Mouse (Mus musculus): ENCODE data around the gene Gpi1. TPM values are rescaled to one million over a fixed set of nuclear protein-coding genes. Genes with fewer than 3 reads are reported as not detected.

The Gpi1 gene
- total and polyA plus RNA-seq, 3 experiments = 278 to 693 (median 332) TPM

DNA sequence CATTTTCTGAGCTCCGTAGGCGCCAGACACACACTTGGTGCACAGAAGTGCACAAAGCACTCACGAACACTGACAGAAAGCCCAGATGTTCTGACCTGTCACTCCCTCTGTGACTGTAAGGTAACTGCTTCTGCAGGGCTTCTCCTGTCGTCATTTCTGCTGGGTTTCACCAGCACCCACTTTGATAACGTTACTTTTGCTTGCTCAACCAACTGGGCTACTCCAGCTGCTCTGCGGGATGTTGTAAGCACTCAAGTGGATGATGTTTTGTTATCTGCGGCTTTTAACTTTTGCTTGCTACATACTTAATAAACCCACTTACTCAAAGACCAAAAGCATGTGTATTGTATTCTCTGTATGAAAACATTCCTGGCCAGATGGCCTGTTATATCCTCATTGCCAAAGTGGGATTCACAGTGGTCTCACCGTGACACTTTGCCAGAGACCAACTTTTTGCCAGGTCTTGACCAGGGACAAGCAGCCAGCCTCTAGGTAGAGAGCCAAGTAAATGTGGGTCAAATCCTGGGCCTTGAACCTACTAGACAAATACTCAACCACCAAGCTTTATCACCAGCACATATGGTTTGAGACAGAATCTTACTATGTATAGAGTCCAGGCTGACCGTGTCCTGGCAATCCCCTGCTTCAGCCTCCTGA lies 8.4 kb downstream of the Gpi1 start:
- TF ChIP-seq POLR2A (IDR thresholded peaks at IDR 0.05; ENCODE audit: low read depth, low read length) = no peak
- no peak for TF ChIP-seq MXI1 (IDR thresholded peaks at IDR 0.05; ENCODE audit: low read depth, low read length)
- no peak for TF ChIP-seq ELF1 (IDR thresholded peaks at IDR 0.05; ENCODE audit: low read depth, low read length)
- TF ChIP-seq UBTF (IDR thresholded peaks at IDR 0.05; ENCODE audit: low read depth, low read length) = no peak
- no peak for TF ChIP-seq CHD1 (IDR thresholded peaks at IDR 0.05; ENCODE audit: low read depth, low read length)
- TF ChIP-seq NELFE (IDR thresholded peaks at IDR 0.05; ENCODE audit: low read depth, low read length) = no peak
- no peak for TF ChIP-seq POLR2AphosphoS2 (IDR thresholded peaks at IDR 0.05; ENCODE audit: low read depth, low read length)
- no peak for TF ChIP-seq RAD21 (IDR thresholded peaks at IDR 0.05; ENCODE audit: low read depth, low read length)
- no peak for TF ChIP-seq TCF12 (IDR thresholded peaks at IDR 0.05; ENCODE audit: low read depth, low read length)
- peaks cover 9% of the 10 kb centered on the region; the same call in 1 of the 2 replicates for H3K79me2 ChIP-seq (replicated peaks; ENCODE audit: control insufficient read depth, extremely low read depth, insufficient read depth, poor library complexity, severe bottlenecking)
- in situ Hi-C loops (cut with MboI; ENCODE audit: low pct_ligation_motif_present, low pct_unique_long_range_greater_than_20kb, low sequenced_read_pairs) = no loop called here
- dilution Hi-C loops (cut with MboI; ENCODE audit: extremely low pct_ligation_motif_present, extremely low pct_unique_long_range_greater_than_20kb, low sequenced_read_pairs) = no loop called here
- no peak overlapping the region for H3K4me2 ChIP-seq (ENCODE audit: insufficient read depth, low read depth, poor library complexity, severe bottlenecking)
- no peak overlapping the region for H3K4me3 ChIP-seq (replicated peaks in 1 of 3; ENCODE audit: low read depth in 2 of 3, low read length in 2 of 3, poor library complexity in 1 of 3)
- H3K9ac ChIP-seq (ENCODE audit: insufficient read depth, low read depth) = no peak overlapping the region
- H3K27ac ChIP-seq (ENCODE audit: insufficient read depth, low read depth) = no peak overlapping the region
- no peak for DNase-seq (ENCODE audit: extremely low read depth)
- H3K27me3 ChIP-seq (replicated peaks) = no peaks in the 10 kb centered on the region
- H3K9me3 ChIP-seq (replicated peaks; ENCODE audit: low read length) = peaks cover 6% of the 10 kb centered on the region
- H3K36me3 ChIP-seq (replicated peaks in 1 of 2; ENCODE audit: control insufficient read depth in 1 of 2, insufficient read depth in 1 of 2, low read length in 1 of 2) = peaks cover 84 to 98% of the 10 kb centered on the region in 2 experiments
- peaks cover 2 to 14% of the 10 kb centered on the region in 2 experiments; a peak in 2 of 4 replicates for H3K4me1 ChIP-seq (ENCODE audit: control insufficient read depth in 1 of 2, insufficient read depth in 2 of 2)

DNA sequence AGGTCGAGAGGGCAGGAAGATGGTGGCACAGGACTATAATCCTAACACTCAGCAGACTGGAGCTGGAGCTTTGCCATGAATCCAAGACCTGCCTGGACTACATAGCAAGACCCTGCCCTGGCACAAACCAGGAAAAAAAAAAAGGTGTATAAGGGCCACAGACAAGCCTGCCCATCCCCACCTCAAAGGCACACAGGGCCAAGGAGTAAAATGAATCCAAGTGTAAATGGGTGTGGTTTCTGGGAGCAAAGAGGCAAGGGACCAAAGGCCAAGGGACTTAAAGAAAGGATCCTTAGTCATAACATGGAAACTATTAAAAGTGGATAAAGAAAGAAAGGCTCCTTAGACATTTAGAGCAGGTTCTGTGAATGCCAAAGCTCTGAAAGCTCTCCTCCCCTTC lies 11.6 kb downstream of the Gpi1 start:
- Histone ChIP-seq H3K36me3 (replicated peaks in 1 of 2; ENCODE audit: control insufficient read depth in 1 of 2, insufficient read depth in 1 of 2, low read length in 1 of 2) (peaks cover 88 to 100% of the 10 kb centered on the region in 2 experiments), H3K9me3 (replicated peaks; ENCODE audit: low read length) (peaks cover 6% of the 10 kb centered on the region), H3K4me2 (ENCODE audit: insufficient read depth, low read depth, poor library complexity, severe bottlenecking) (no peak overlapping the region), H3K4me1 (ENCODE audit: control insufficient read depth in 1 of 2, insufficient read depth in 2 of 2) (no peaks in the 10 kb centered on the region), H3K79me2 (replicated peaks; ENCODE audit: control insufficient read depth, extremely low read depth, insufficient read depth, poor library complexity, severe bottlenecking) (no peaks in the 10 kb centered on the region), H3K9ac (ENCODE audit: insufficient read depth, low read depth) (no peak overlapping the region), H3K4me3 (replicated peaks in 1 of 3; ENCODE audit: low read depth in 2 of 3, low read length in 2 of 3, poor library complexity in 1 of 3) (no peak overlapping the region), H3K27ac (ENCODE audit: insufficient read depth, low read depth) (no peak overlapping the region), H3K27me3 (replicated peaks) (no peaks in the 10 kb centered on the region)
- dilution Hi-C loops (cut with MboI; ENCODE audit: extremely low pct_ligation_motif_present, extremely low pct_unique_long_range_greater_than_20kb, low sequenced_read_pairs) = no loop called here
- in situ Hi-C loops (cut with MboI; ENCODE audit: low pct_ligation_motif_present, low pct_unique_long_range_greater_than_20kb, low sequenced_read_pairs) = no loop called here
- TF ChIP-seq BHLHE40 (IDR thresholded peaks at IDR 0.05; ENCODE audit: low read depth, low read length) (no peak), RCOR1 (conservative IDR thresholded peaks at IDR 0.05; ENCODE audit: low read depth, low read length) (no peak), UBTF (IDR thresholded peaks at IDR 0.05; ENCODE audit: low read depth, low read length) (no peak), RAD21 (IDR thresholded peaks at IDR 0.05; ENCODE audit: low read depth, low read length) (no peak), KAT2A (IDR thresholded peaks at IDR 0.05; ENCODE audit: insufficient replicate concordance, low read length) (no peak), CHD1 (IDR thresholded peaks at IDR 0.05; ENCODE audit: low read depth, low read length) (no peak), SIN3A (IDR thresholded peaks at IDR 0.05; ENCODE audit: low read length) (no peak), JUN (IDR thresholded peaks at IDR 0.05; ENCODE audit: insufficient read depth, low read depth, low read length) (no peak), TBP (conservative IDR thresholded peaks at IDR 0.05; ENCODE audit: low read depth, low read length) (no peak), ELF1 (IDR thresholded peaks at IDR 0.05; ENCODE audit: low read depth, low read length) (no peak), JUND (conservative IDR thresholded peaks at IDR 0.05; ENCODE audit: low read depth, low read length) (no peak), E2F4 (IDR thresholded peaks at IDR 0.05; ENCODE audit: insufficient replicate concordance, low read depth, low read length) (no peak), MAX (IDR thresholded peaks at IDR 0.05; ENCODE audit: low read length) (no peak), MYC (IDR thresholded peaks at IDR 0.05; ENCODE audit: low read depth, low read length) (no peak)
- no peak for DNase-seq (ENCODE audit: extremely low read depth)
